Mouse (Mus musculus) erythroblast, embryonic 14.5 days (primary cell): ENCODE measurements around the gene Htr6.

Experiments used
- GATA1 ChIP-seq: IDR thresholded peaks from 2 replicates; pipeline ENCODE4 v1.6.1; 2012; ENCODE audit warnings: low read length, inconsistent platforms, mixed read lengths
- TAL1 ChIP-seq: IDR thresholded peaks from 3 replicates; pipeline ENCODE4 v1.6.1; 2012; ENCODE audit warnings: low read length, inconsistent platforms, mixed read lengths

DNA sequence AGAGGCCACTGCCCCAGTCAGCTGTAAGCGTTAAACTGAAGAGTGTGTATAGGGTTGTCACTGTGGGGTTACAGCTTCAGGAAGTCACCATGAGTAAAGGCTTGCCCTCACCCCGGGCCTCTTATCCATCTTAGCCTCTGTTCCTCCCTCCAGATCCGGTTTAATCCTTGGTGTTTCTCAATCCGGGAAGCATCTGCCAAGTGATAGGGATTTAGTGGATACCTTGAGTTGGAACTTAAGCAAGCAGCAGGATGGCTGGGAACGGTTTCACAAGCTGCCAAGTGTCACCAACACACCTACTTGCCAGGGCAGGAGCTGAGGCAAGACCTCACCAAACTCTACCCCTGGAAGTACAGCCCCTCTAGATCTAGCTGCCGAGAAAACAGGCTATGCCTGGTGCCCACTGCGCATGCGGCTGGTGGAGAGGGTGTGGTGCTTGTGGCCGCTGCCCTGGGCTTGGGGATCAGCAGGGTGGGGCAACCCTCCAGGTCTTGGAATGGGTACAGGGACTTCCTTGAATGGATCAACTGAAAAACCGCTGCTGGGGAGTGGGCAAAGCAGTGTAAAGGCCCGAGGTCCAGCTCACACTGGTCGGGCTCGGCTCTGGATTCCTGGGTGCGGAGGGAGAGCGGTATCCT, 15.1 kb upstream of the Htr6 start:
- TF ChIP-seq GATA1 (no peak), TAL1 (no peak)
